Mouse (Mus musculus) midbrain, embryonic 10.5 days (tissue): ENCODE results near the gene Unc119b. TPM values are rescaled to one million over a fixed set of nuclear protein-coding genes. Genes with fewer than 3 reads are reported as not detected.
"Not testable (repeated sequence)": the region's sequence is repeated elsewhere in the genome, so short reads cannot be mapped to it uniquely, and the experiment has no call there.

Experiments
- DNase-seq: peaks from one replicate; pipeline ENCODE4 v3.0.0-alpha.2; 2017; ENCODE audit warnings: low spot score
- H3K27ac ChIP-seq: fragments of 300-500 bp; sonication (generic); replicated peaks from 2 replicates; pipeline ENCODE4 v1.5.1; 2016; ENCODE audit warnings: mild to moderate bottlenecking
- H3K27me3 ChIP-seq: fragments of 300-500 bp; sonication (generic); 2 replicates; pipeline ENCODE4 v1.6.1; 2016; ENCODE audit warnings: low read depth, mild to moderate bottlenecking; ENCODE audit not compliant: poor library complexity, severe bottlenecking
- H3K36me3 ChIP-seq: fragments of 300-500 bp; sonication (generic); 2 replicates; pipeline ENCODE4 v1.6.1; 2016; ENCODE audit warnings: mild to moderate bottlenecking, moderate library complexity
- H3K4me1 ChIP-seq: fragments of 300-500 bp; sonication (generic); 2 replicates; pipeline ENCODE4 v1.6.1; 2016
- H3K4me3 ChIP-seq: fragments of 300-500 bp; sonication (generic); 2 replicates; pipeline ENCODE4 v1.5.1; 2016; ENCODE audit warnings: mild to moderate bottlenecking, moderate library complexity
- H3K9me3 ChIP-seq: fragments of 300-500 bp; sonication (generic); replicated peaks from 2 replicates; pipeline ENCODE4 v1.6.1; 2016; ENCODE audit warnings: mild to moderate bottlenecking
- WGBS: fragments of 180-500 bp; shearing (Covaris S2); methylation state at CpG from one replicate; pipeline ENCODE4 v1.1.7; 2016; 5-methylcytosine and 5-hydroxymethylcytosine counted together
- polyA plus RNA-seq: library from polyadenylated mRNA; unstranded; fragments of >200 nt; fragmentation: Nextera tagmentation; extraction: Ambion mirVana; gene quantifications from 2 replicates; pipeline ENCODE4 v1.2.1, GENCODE M21; 2016

Gene Unc119b
- polyA plus RNA-seq, 1 experiment from 2014 or later: 68.7 TPM

DNA sequence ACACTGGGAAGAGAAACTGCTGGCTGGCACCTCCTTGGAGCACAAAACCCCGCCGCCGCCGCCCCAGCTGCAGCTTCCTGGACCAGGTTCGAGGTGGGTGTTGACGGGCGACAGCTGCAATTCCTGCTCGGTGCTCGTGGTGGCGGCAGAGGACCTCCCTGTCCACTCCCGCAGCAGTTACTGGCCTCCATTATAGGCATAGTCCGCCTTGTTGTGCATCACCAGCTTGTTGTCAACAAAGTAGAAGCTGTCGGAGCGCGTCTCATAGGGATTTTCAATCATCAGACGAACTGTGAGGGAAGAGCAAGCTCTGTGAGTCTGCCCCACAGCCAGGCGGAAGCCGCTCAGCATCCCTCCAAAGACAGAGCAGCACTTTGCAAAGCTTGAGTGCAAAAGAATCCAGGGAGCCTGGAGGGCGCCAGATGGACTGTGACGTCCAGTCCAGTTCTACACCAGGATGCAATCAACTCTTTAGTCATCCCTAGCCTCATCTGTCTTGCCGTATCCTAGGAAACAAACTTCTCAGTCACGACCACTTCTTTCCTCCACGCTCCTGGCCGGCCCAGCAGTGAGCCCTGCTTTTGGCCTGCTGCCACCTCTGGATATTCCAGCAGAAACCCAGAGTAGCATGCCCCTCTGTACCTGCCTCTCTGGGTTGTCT, 9.4 kb downstream of the Unc119b start:
- WGBS: 36% methylated on average over 24 of the region's 24 CpGs
- H3K4me1 ChIP-seq: peaks cover 9% of the 10 kb centered on the region; the same call in 1 of the 2 replicates
- H3K27me3 ChIP-seq: no peaks in the 10 kb centered on the region
- H3K27ac ChIP-seq: 0 out of 2 replicates have a peak overlapping the region, but pooled peaks have one; percentile 14
- H3K36me3 ChIP-seq: peaks cover 84% of the 10 kb centered on the region
- peak overlapping the region; percentile 5; the same call in 1 of the 2 replicates for H3K4me3 ChIP-seq
- DNase-seq: peak; percentile 79
- no peaks in the 10 kb centered on the region for H3K9me3 ChIP-seq

DNA sequence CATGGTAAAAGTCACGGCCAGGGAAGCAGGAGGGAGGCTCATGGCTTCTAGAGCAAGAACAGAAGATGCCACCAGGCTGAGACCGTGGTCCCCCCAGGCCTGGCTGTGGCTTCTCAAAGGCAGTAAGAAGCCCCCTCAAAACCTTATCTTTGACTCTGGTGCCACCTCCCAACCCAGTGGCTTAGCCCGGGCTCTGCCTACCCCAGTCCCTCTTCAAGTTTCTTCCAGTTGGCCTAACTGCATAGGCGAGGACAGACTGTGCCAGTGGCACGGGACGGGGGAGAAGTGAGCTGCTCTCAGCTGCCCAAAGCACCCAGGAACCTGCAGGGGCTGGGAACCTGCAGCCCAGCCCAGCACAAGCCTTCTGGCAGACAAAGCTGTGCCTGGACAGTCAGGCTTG, 10.1 kb downstream of the Unc119b start:
- Histone ChIP-seq H3K36me3 (peaks cover 78% of the 10 kb centered on the region), H3K27me3 (no peaks in the 10 kb centered on the region), H3K27ac (no peak overlapping the region), H3K4me1 (peaks cover 9% of the 10 kb centered on the region; the same call in 1 of the 2 replicates), H3K9me3 (no peaks in the 10 kb centered on the region), H3K4me3 (no peak overlapping the region)
- no peak for DNase-seq
- 96% methylated on average over 6 of the region's 6 CpGs for WGBS

DNA sequence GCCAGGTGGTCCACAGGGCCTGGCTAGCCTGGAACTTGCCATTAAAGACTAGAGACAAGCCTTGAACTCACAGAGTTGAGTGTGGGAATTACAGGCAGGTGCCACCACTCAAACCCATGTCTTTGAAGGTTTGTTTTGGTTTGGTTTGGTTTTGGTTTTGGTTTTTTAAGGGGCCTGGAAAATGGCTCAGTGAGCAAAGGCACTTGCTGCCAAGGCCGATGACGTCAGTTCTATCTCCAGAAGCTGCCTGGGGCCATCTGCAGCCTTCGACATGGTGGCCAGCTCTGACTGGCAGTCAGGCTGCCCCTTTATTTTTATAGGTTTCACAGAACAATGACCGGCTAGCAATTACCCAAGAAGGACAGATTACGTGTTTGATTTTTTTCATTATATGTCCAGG, 13.8 kb downstream of the Unc119b start:
- Histone ChIP-seq H3K27ac (no peak overlapping the region), H3K36me3 (peaks cover 60% of the 10 kb centered on the region), H3K27me3 (no peaks in the 10 kb centered on the region), H3K9me3 (no peaks in the 10 kb centered on the region), H3K4me1 (peaks cover 23% of the 10 kb centered on the region), H3K4me3 (no peak overlapping the region)
- 86% methylated on average over 5 of the region's 5 CpGs for WGBS
- DNase-seq: no peak

DNA sequence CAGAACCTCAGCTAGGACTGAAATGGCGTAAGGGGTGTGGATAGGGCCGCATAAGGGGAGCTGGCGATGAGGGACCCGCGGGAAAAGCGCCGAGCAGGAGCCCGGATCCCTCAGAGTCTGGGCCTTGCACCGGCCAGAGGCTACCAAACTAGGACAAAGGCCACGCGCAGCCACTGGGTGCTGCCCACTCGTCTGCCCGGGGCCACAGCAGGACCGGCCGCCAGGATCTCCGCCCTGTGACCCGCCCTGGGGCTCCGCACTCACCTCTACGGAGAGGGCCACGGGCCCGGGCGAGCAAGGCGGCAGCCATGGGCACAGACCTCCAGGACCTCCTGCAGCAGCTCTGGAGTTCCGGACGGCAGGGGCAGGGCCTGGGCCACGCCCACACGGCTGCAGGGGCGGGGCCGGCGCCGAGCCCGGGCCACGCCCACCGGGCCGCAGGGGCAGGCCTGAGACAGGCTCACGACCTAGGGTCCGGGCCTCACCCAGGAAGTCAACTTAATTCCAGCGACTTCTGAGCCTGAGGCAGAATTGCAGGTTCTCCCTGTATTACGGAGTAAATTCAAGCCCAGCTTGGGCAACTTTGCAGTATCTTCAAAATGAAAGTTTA, 15.7 kb downstream of the Unc119b start, which contains the start of gene Acads:
Gene Acads, minus strand, starts transcription at position 386 of the 610 bp plus-strand sequence.
- under 1% methylated on average over 39 of the region's 39 CpGs for WGBS
- H3K4me1 ChIP-seq: peaks cover 14% of the 10 kb centered on the region
- H3K36me3 ChIP-seq: peaks cover 58% of the 10 kb centered on the region
- DNase-seq: peak; percentile 88
- no peaks in the 10 kb centered on the region for H3K9me3 ChIP-seq
- peak within 1 kb of the TSS; percentile 93 for H3K27ac ChIP-seq
- H3K4me3 ChIP-seq: peak within 1 kb of the TSS; percentile 89
- no peaks in the 10 kb centered on the region for H3K27me3 ChIP-seq

DNA sequence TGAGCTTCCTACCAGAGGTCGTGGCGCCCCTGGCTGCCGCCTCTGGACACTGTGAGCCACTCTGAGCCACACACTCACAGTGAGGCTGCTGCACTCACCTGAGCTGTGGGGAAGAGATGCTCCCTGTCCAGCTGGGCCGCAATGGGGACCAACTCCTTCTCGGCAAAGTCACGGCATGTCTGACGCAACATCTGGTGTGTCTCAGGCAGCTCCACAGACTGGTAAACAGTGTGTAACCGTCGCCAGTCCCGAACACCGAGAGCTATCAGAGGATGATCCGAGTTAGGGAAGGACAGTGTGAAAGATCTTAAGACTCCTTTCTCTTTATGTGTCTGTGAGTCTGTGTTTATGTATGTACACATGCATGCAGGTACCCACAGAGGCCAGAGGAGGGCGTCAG, 17.3 kb downstream of the Unc119b start:
- Histone ChIP-seq H3K27me3 (no peaks in the 10 kb centered on the region), H3K36me3 (peaks cover 59% of the 10 kb centered on the region)
- WGBS: 98% methylated on average over 13 of the region's 13 CpGs

DNA sequence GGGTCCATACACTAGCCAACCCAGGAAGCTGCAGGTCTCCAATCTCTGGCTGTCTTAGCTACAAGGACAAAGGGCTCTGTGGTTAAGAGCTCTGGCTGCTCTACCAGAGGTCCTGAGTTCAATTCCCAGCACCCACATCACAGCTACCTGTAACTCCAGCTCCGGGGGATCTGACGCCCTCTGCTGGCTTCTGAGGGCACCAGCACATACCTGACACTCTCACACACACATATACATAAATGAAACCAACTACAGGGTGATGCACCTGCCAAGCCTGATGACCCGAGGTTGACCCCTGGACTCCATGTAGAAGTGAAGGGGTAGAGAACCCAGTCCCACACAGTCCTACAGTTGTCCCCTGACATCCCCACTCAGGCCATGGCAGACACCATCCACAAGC, 18.3 kb downstream of the Unc119b start:
- no peak for DNase-seq
- H3K27me3 ChIP-seq: no peaks in the 10 kb centered on the region
- H3K27ac ChIP-seq: no peak overlapping the region
- peaks cover 62% of the 10 kb centered on the region for H3K36me3 ChIP-seq
- H3K4me3 ChIP-seq: no peak overlapping the region
- peaks cover 15% of the 10 kb centered on the region for H3K4me1 ChIP-seq
- no peaks in the 10 kb centered on the region for H3K9me3 ChIP-seq
- WGBS: 82% methylated on average over 3 of the region's 3 CpGs

More for the DNA sequence above, 17.3 kb downstream of the Unc119b start:
- no peaks in the 10 kb centered on the region for H3K9me3 ChIP-seq
- H3K27ac ChIP-seq: no peak overlapping the region
- no peak overlapping the region for H3K4me3 ChIP-seq
- H3K4me1 ChIP-seq: peaks cover 14% of the 10 kb centered on the region
- DNase-seq: no peak

DNA sequence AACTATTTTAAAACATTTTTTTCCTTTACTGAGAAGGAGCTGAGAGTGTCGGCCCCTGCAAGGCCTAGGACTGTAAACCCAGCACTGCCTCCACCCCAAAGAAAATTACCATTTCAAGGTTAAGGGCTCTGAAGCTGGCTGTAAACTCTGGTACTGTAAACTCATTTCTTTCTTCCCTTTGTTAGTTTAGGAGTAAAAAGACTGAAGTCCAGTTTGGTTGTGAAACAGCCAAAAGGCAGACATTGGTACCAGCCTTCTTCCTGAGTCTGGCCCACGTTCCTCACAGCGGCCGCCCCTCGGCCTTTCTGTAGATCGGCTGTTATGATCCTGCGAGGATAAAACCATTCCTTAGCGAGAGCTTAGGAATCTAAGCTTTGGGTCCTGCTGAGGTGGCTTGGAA, 20.3 kb downstream of the Unc119b start:
- Histone ChIP-seq H3K36me3 (peaks cover 81% of the 10 kb centered on the region), H3K4me1 (peaks cover 33% of the 10 kb centered on the region), H3K4me3 (no peak overlapping the region), H3K27ac (no peak overlapping the region), H3K27me3 (no peaks in the 10 kb centered on the region), H3K9me3 (no peaks in the 10 kb centered on the region)
- 92% methylated on average over 8 of the region's 8 CpGs for WGBS
- no peak for DNase-seq

DNA sequence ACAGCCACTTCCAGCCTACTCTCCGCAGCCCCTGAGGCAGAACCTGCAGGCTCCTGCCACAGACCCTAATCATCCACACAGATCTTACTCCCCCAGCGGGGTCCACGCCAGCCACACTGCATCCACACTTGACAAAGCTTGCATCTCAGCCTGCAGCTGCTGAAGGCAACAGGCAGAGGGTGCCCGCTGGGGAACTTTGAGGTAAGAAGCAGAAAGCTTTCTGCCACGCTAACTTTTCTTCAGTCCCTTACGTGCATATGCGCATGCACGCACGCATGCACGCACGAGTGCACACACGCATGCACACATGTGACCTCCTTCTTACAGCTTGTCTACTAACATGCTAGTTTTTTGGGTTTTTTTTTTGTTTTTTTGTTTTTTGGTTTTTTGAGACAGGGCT, 21.5 kb downstream of the Unc119b start:
- peaks cover 83% of the 10 kb centered on the region for H3K36me3 ChIP-seq
- no peaks in the 10 kb centered on the region for H3K27me3 ChIP-seq
- no peak for DNase-seq
- peaks cover 21% of the 10 kb centered on the region for H3K4me1 ChIP-seq
- 96% methylated on average over 12 of the region's 12 CpGs for WGBS
- no peaks in the 10 kb centered on the region for H3K9me3 ChIP-seq
- H3K4me3 ChIP-seq: no peak overlapping the region
- no peak overlapping the region for H3K27ac ChIP-seq

DNA sequence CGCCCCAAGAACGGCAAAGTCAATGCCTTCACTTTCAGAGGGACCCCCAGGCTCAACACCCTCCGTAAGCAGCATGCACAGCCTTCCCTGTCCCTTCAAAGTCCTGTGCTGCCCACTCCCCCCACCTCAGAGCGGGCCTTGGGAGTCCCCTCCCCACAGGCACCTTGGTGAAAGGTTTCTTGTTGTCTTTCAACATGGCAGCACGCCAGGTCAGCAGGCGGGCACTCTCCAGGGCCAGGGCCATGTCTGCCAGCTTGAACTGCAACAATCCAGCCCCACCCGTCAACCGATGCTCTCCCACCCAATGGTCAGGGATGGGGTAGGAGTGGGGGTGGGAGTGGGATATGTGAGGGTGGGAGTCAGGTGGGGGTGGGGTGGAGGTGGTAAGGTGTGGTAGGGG, 23.6 kb downstream of the Unc119b start:
- DNase-seq: no peak
- Histone ChIP-seq H3K4me3 (no peak overlapping the region), H3K4me1 (peaks cover 21% of the 10 kb centered on the region), H3K36me3 (peaks cover 76% of the 10 kb centered on the region), H3K9me3 (no peaks in the 10 kb centered on the region), H3K27me3 (no peaks in the 10 kb centered on the region), H3K27ac (peak overlapping the region; percentile 75)
- WGBS: 93% methylated on average over 8 of the region's 8 CpGs

DNA sequence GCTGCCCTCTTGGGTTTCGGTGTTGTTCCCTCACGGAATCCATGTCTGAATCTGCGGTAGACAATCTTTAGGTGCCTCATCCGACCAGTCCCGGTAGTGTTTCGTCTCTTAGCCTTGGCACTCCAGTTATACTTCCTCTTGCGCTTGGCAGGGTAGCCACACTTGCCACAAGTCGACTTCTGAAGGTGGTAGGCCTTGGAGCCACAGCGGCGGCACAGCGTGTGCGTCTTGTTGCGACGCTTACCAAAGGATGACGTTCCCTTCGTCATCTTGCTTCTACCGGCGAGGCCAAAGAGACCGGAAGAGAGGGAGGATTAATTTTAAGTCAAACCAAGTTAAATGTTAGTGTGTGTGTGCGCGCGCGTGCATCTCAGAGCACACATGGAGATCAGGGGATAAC, 31.5 kb downstream of the Unc119b start:
- H3K4me3 ChIP-seq, H3K27me3 ChIP-seq, DNase-seq, H3K27ac ChIP-seq, H3K9me3 ChIP-seq, H3K4me1 ChIP-seq: not testable (repeated sequence)
- peaks cover 62% of the 10 kb centered on the region for H3K36me3 ChIP-seq
- WGBS: 98% methylated on average over 23 of the region's 23 CpGs

DNA sequence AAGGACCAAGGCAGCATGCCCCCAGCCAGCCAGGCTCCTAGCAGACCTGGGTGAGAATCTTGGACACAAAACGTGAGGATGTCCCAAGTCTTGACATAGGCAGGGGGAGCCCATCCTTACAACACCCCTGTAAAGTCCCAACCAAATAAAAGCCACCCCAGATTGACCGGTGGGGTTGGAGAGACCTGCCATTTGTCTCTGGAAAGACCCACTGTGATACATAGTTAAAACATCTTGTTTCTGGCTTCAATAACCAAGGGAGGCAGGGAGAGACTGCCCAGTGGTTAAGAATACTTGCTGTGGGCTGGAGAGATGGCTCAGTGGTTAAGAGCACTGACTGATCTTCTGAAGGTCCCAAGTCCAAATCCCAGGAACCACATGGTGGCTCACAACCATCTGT, 32.5 kb downstream of the Unc119b start:
- H3K4me1 ChIP-seq: no peaks in the 10 kb centered on the region
- no peak overlapping the region for H3K4me3 ChIP-seq
- no peak overlapping the region for H3K27ac ChIP-seq
- H3K9me3 ChIP-seq: no peaks in the 10 kb centered on the region
- DNase-seq: no peak
- H3K27me3 ChIP-seq: no peaks in the 10 kb centered on the region
- WGBS: 85% methylated on average over 2 of the region's 2 CpGs
- H3K36me3 ChIP-seq: peaks cover 66% of the 10 kb centered on the region

DNA sequence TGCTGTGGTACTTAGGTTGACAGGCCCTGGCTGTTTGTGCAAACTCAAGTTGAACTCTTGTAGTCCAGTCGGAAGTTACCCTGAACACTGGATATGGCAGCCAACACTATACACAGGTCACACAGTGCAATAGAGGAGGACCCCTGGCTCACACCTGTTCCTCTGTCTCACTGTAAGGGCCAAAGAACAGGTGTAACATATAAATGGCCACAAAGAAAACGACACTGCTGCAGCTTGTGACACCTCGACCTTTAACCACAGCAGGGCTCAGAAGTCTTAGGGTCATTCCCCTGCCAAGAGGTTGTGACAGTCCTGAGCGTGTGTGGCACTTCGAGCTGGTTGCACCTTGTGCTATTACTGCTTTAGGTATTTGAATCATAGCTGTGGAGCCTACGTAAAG, 34.3 kb downstream of the Unc119b start:
- 91% methylated on average over 6 of the region's 6 CpGs for whole genome bisulfite sequencing
- Histone ChIP-seq H3K27ac (no peak overlapping the region), H3K36me3 (peaks cover 78% of the 10 kb centered on the region), H3K4me3 (no peak overlapping the region), H3K4me1 (no peaks in the 10 kb centered on the region), H3K9me3 (no peaks in the 10 kb centered on the region), H3K27me3 (no peaks in the 10 kb centered on the region)
- no peak for DNase-seq

DNA sequence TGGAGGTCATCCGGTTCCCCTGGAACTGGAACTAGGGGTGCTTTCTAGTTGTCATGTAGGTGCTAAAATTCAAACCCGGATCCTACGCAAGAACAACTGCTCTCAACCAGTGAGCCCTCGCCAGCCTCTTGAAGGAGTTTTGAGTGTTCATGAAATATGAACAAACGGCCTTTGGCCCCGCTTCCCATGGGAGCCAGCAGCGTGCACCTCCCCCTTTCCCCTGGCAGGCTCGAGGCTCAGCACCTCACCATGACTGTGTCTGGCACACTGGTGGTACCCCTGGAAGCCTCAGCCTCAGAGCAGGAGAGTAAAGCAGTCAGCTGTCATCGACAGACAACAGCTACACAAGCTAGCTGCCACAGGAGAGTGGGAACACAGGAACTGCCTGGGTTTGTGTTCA, 34.8 kb downstream of the Unc119b start:
- Histone ChIP-seq H3K27ac (no peak overlapping the region), H3K9me3 (no peaks in the 10 kb centered on the region), H3K4me1 (no peaks in the 10 kb centered on the region), H3K4me3 (no peak overlapping the region), H3K36me3 (peaks cover 83% of the 10 kb centered on the region), H3K27me3 (no peaks in the 10 kb centered on the region)
- WGBS: 94% methylated on average over 9 of the region's 9 CpGs
- DNase-seq: no peak
